Mouse (Mus musculus) kidney, adult 2 months (tissue): Measurements from ENCODE around the gene Lmo7.

Experiments used
- CTCF ChIP-seq: fragments of 200-500 bp; conservative IDR thresholded peaks from 2 replicates; pipeline ENCODE4 v1.5.1; 2011; ENCODE audit warnings: low read depth, mild to moderate bottlenecking, control low read depth, low read length, moderate library complexity, mixed read lengths; ENCODE audit not compliant: insufficient read depth, insufficient read length
- POLR2A ChIP-seq: fragments of 200-500 bp; IDR thresholded peaks from one replicate; pipeline ENCODE4 v1.6.1; 2011; ENCODE audit warnings: low read depth, low read length, control low read depth

- TF ChIP-seq POLR2A (no peak), CTCF (no peak)
Measured at GRCm38 (mm10) chr14:101763762-101764295, 34.1 kb downstream of the Lmo7 start.
